Mouse (Mus musculus): ENCODE measurements around the gene Rpn2. TPM values are rescaled to one million over a fixed set of nuclear protein-coding genes. Genes with fewer than 3 reads are reported as not detected.
A peak's percentile ranks its signal among the peaks of the same experiment; 100 is the strongest.

The Rpn2 gene
- 254 and 281 TPM in 2 replicates for polyA plus RNA-seq (2016; fragmentation: Nextera tagmentation; extraction: Ambion mirVana)

GRCm38 (mm10) chr2:157278717-157279415 lies at the start of gene Rpn2:
Rpn2 (plus strand) TSS chr2:157279017.
- under 1% methylated on average over 64 of the region's 64 CpGs for WGBS
- Histone ChIP-seq H3K36me3 (peaks cover 26% of the 10 kb centered on the region), H3K27ac (peak within 1 kb of the TSS; percentile 100), H3K27me3 (ENCODE audit: insufficient read depth, poor library complexity, severe bottlenecking) (no peaks in the 10 kb centered on the region), H3K9me3 (no peaks in the 10 kb centered on the region), H3K4me3 (peak within 1 kb of the TSS; percentile 99), H3K4me1 (peaks cover 20% of the 10 kb centered on the region)
- peak; percentile 98 for DNase-seq (ENCODE audit: low spot score)

GRCm38 (mm10) chr2:157235946-157236345 lies 42.9 kb upstream of the Rpn2 start:
- Histone ChIP-seq H3K27me3 (ENCODE audit: insufficient read depth, poor library complexity, severe bottlenecking) (0 out of 2 replicates have a peak, but pooled peaks cover 7% of the 10 kb centered on the region), H3K4me3 (no peak overlapping the region), H3K36me3 (no peaks in the 10 kb centered on the region), H3K27ac (no peak overlapping the region), H3K4me1 (no peaks in the 10 kb centered on the region), H3K9me3 (no peaks in the 10 kb centered on the region)
- WGBS, result 92% methylated on average over 8 of the region's 8 CpGs
- DNase-seq (ENCODE audit: low spot score), result no peak

- no peaks in the 10 kb centered on the region for H3K9me3 ChIP-seq
- no peak overlapping the region for H3K27ac ChIP-seq
- H3K27me3 ChIP-seq (ENCODE audit: insufficient read depth, poor library complexity, severe bottlenecking), result no peaks in the 10 kb centered on the region
- no peak for DNase-seq (ENCODE audit: low spot score)
- 57% methylated on average over 5 of the region's 5 CpGs for WGBS
- no peaks in the 10 kb centered on the region for H3K36me3 ChIP-seq
- no peak overlapping the region for H3K4me3 ChIP-seq
- H3K4me1 ChIP-seq, result no peaks in the 10 kb centered on the region
These were observed 33.8 kb upstream of the Rpn2 start for GRCm38 (mm10) chr2:157245001-157245400.

GRCm38 (mm10) chr2:157245603-157246002 lies 33.2 kb upstream of the Rpn2 start:
- no peak overlapping the region for H3K27ac ChIP-seq
- H3K36me3 ChIP-seq, result no peaks in the 10 kb centered on the region
- no peaks in the 10 kb centered on the region for H3K4me1 ChIP-seq
- H3K4me3 ChIP-seq, result no peak overlapping the region
- H3K9me3 ChIP-seq, result no peaks in the 10 kb centered on the region
- no peak for DNase-seq (ENCODE audit: low spot score)
- H3K27me3 ChIP-seq (ENCODE audit: insufficient read depth, poor library complexity, severe bottlenecking), result no peaks in the 10 kb centered on the region
- 65% methylated on average over 2 of the region's 2 CpGs for WGBS

- Histone ChIP-seq H3K9me3 (no peaks in the 10 kb centered on the region), H3K4me1 (no peaks in the 10 kb centered on the region), H3K27me3 (ENCODE audit: insufficient read depth, poor library complexity, severe bottlenecking) (no peaks in the 10 kb centered on the region), H3K4me3 (no peak overlapping the region), H3K27ac (no peak overlapping the region), H3K36me3 (no peaks in the 10 kb centered on the region)
- DNase-seq (ENCODE audit: low spot score), result no peak
These were observed 30.7 kb upstream of the Rpn2 start for GRCm38 (mm10) chr2:157248111-157248510.

GRCm38 (mm10) chr2:157259720-157260119 lies 19.1 kb upstream of the Rpn2 start:
- Histone ChIP-seq H3K9me3 (no peaks in the 10 kb centered on the region), H3K4me3 (no peak overlapping the region), H3K4me1 (0 out of 2 replicates have a peak, but pooled peaks cover 3% of the 10 kb centered on the region), H3K36me3 (no peaks in the 10 kb centered on the region), H3K27ac (no peak overlapping the region), H3K27me3 (ENCODE audit: insufficient read depth, poor library complexity, severe bottlenecking) (no peaks in the 10 kb centered on the region)
- no peak for DNase-seq (ENCODE audit: low spot score)
- 5% methylated on average over 5 of the region's 5 CpGs for WGBS

GRCm38 (mm10) chr2:157261930-157262329 lies 16.9 kb upstream of the Rpn2 start:
- DNase-seq (ENCODE audit: low spot score), result no peak
- Histone ChIP-seq H3K27me3 (ENCODE audit: insufficient read depth, poor library complexity, severe bottlenecking) (no peaks in the 10 kb centered on the region), H3K9me3 (no peaks in the 10 kb centered on the region), H3K27ac (no peak overlapping the region), H3K36me3 (no peaks in the 10 kb centered on the region), H3K4me1 (no peaks in the 10 kb centered on the region), H3K4me3 (no peak overlapping the region)
- 80% methylated on average over 5 of the region's 5 CpGs for WGBS

GRCm38 (mm10) chr2:157262506-157262905 lies 16.3 kb upstream of the Rpn2 start:
- no peak for DNase-seq (ENCODE audit: low spot score)
- H3K27me3 ChIP-seq (ENCODE audit: insufficient read depth, poor library complexity, severe bottlenecking), result no peaks in the 10 kb centered on the region
- no peaks in the 10 kb centered on the region for H3K36me3 ChIP-seq
- H3K27ac ChIP-seq, result no peak overlapping the region
- WGBS, result 69% methylated on average over 9 of the region's 9 CpGs
- no peak overlapping the region for H3K4me3 ChIP-seq
- no peaks in the 10 kb centered on the region for H3K9me3 ChIP-seq
- no peaks in the 10 kb centered on the region for H3K4me1 ChIP-seq

GRCm38 (mm10) chr2:157263101-157263500 lies 15.7 kb upstream of the Rpn2 start:
- Histone ChIP-seq H3K4me1 (no peaks in the 10 kb centered on the region), H3K27ac (no peak overlapping the region), H3K27me3 (ENCODE audit: insufficient read depth, poor library complexity, severe bottlenecking) (no peaks in the 10 kb centered on the region), H3K9me3 (no peaks in the 10 kb centered on the region), H3K4me3 (no peak overlapping the region), H3K36me3 (no peaks in the 10 kb centered on the region)
- WGBS, result 93% methylated on average over 1 of the region's 1 CpGs
- no peak for DNase-seq (ENCODE audit: low spot score)

- Histone ChIP-seq H3K4me3 (no peak overlapping the region), H3K27me3 (ENCODE audit: insufficient read depth, poor library complexity, severe bottlenecking) (no peaks in the 10 kb centered on the region), H3K4me1 (no peaks in the 10 kb centered on the region), H3K9me3 (no peaks in the 10 kb centered on the region), H3K36me3 (no peaks in the 10 kb centered on the region), H3K27ac (no peak overlapping the region)
- 79% methylated on average over 6 of the region's 6 CpGs for WGBS
- no peak for DNase-seq (ENCODE audit: low spot score)
These were observed 15.0 kb upstream of the Rpn2 start for GRCm38 (mm10) chr2:157263832-157264231.

GRCm38 (mm10) chr2:157279416-157279800 lies 591 bp downstream of the Rpn2 start, which contains the start of gene Mroh8:
Mroh8 (minus strand) TSS chr2:157279549.
- peak within 1 kb of the TSS; percentile 99 for H3K4me3 ChIP-seq
- peaks cover 32% of the 10 kb centered on the region for H3K36me3 ChIP-seq
- DNase-seq (ENCODE audit: low spot score), result no peak
- H3K27me3 ChIP-seq (ENCODE audit: insufficient read depth, poor library complexity, severe bottlenecking), result no peaks in the 10 kb centered on the region
- H3K4me1 ChIP-seq, result peaks cover 20% of the 10 kb centered on the region
- peak within 1 kb of the TSS; percentile 100 for H3K27ac ChIP-seq
- no peaks in the 10 kb centered on the region for H3K9me3 ChIP-seq
- WGBS, result 0% methylated on average over 32 of the region's 32 CpGs

GRCm38 (mm10) chr2:157283321-157283720 lies 4.5 kb downstream of the Rpn2 start:
- peaks cover 66% of the 10 kb centered on the region for H3K36me3 ChIP-seq
- 86% methylated on average over 6 of the region's 6 CpGs for WGBS
- H3K4me1 ChIP-seq, result peaks cover 16% of the 10 kb centered on the region
- no peak overlapping the region for H3K4me3 ChIP-seq
- H3K27me3 ChIP-seq (ENCODE audit: insufficient read depth, poor library complexity, severe bottlenecking), result no peaks in the 10 kb centered on the region
- no peak overlapping the region for H3K27ac ChIP-seq
- no peak for DNase-seq (ENCODE audit: low spot score)
- H3K9me3 ChIP-seq, result no peaks in the 10 kb centered on the region

- DNase-seq (ENCODE audit: low spot score), result no peak
- Histone ChIP-seq H3K9me3 (no peaks in the 10 kb centered on the region), H3K27ac (no peak overlapping the region), H3K27me3 (ENCODE audit: insufficient read depth, poor library complexity, severe bottlenecking) (no peaks in the 10 kb centered on the region), H3K36me3 (peaks cover 95% of the 10 kb centered on the region), H3K4me1 (no peaks in the 10 kb centered on the region; the same call in 1 of the 2 replicates), H3K4me3 (no peak overlapping the region)
- WGBS, result 41% methylated on average over 3 of the region's 3 CpGs
These were observed 8.7 kb downstream of the Rpn2 start for GRCm38 (mm10) chr2:157287542-157287941.

GRCm38 (mm10) chr2:157288996-157289395 lies 10.2 kb downstream of the Rpn2 start:
- DNase-seq (ENCODE audit: low spot score), result no peak
- Histone ChIP-seq H3K27me3 (ENCODE audit: insufficient read depth, poor library complexity, severe bottlenecking) (no peaks in the 10 kb centered on the region), H3K4me1 (no peaks in the 10 kb centered on the region), H3K4me3 (no peak overlapping the region), H3K36me3 (peaks cover 95% of the 10 kb centered on the region), H3K27ac (no peak overlapping the region), H3K9me3 (no peaks in the 10 kb centered on the region)
- whole genome bisulfite sequencing, result 89% methylated on average over 5 of the region's 5 CpGs
